Mouse (Mus musculus) CD4-positive, CD25-positive, alpha-beta regulatory T cell, adult 2 months (primary cell): ENCODE data around the gene Slc23a4.
A peak's percentile ranks its signal among the peaks of the same experiment; 100 is the strongest.

Experiments used
- DNase-seq: peaks from one replicate; pipeline ENCODE4 v3.0.0-alpha.2; 2012; ENCODE audit warnings: low read depth, low spot score

Gene Slc23a4

DNA sequence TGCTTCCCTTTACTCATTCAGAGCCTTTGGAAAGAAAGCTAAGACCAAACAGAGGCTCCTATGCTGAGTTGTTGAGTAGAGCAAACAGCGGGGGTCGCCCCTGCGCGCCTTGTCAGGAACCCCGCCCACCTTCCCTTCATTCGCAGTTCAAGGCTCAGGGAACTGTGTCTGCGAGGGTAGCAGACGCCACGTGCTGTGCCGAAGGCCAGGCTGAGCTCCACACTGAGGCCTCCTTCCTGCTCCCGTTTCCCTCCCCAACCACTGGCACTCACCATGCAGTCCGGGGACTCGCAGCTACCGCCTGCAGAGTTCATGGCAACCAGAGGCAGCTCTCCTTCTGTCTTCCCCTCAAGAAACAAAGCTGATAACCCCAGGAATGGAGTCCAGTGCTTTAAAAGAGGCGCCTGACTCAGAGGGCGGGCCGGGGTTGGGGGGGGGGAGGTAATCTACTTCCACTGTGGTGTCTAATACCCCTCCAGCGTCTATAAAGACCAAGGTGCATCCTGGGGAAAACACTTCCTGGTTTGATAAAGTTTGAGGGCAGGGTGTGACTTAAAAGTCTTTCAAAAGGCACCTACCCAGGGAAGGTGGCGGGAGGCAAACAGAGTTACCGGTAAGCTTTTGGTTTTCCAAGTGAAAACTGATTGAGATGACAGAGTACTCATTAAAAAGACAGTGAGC is at the start of gene Slc23a4:
Gene Slc23a4, minus strand, starts transcription at position 324 of the 681 bp plus-strand sequence.
- DNase-seq, result peak; percentile 45

DNA sequence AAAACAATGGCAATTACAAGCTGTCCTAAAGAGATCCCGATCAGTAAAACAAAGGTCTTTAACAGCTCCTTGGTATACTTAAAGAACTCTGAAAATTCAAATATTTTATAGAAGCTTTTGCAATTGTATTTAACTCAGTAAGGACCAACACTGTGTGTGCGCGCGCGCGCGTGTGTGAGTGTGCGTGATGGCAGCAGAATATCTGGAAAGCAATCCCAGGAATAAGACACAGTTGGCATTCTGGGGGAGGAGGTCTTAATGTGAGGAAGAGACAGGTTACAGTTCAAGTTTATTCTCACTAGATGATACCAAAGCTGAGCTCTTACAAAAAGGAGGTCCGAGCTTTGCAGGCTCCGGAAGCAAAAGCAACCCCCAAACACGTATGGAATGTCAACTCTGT is 45.1 kb upstream of the Slc23a4 start:
- no peak for DNase-seq

DNA sequence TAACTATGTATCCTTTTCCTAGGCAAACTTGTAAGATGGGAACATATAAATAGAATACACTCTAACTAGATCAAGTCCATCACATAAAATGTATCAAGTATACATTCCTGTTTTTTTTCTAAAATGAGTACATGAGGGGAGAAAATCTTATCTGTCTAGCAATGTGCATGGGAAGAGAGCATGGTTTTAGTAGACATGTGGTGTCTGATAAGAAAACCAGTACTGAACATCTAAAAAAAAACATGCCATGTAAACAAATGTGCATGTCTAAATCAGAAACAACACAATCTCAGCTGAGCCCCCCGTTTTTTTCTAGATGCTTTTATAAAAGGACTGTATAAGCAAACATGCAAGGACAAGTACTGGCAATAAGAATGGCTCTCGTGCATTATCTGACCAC is 44.5 kb upstream of the Slc23a4 start:
- no peak for DNase-seq

DNA sequence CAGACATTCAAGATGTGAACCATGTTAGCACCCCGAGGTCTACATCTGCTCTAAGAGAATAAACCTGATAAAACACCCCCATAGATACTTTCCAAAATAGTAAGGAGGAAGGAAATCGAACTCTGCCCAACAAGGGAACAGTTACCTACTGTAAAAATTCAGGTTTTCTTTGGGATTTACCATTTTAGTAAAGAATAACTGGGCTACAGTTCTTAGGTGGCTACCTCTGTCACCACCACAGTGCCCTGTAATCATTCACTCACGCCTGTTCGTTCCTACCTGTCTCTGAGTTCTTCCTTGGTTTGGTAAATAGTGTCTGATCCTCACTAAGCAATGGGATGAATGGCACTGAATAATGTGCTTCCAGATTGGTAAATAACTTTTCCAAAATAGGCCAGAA is 42.6 kb upstream of the Slc23a4 start:
- DNase-seq, result no peak

DNA sequence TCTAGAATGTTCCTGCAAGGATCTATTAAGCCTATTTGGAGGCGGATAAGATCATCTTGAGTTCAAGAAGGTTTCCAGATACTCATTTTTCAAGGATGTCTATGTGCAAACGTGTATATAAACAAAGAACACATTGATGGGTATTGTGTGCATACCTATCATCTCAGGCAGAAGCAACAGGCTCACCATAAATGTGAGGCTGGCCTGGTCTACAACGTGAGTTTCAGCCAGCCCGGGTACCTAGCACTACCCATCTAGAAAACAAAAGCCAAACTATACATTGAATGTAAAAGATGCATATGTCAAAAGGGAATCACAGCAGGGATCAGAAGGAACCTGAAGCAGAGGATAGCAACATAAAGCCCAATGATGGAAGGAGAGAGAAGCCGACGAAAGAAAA is 42.0 kb upstream of the Slc23a4 start:
- DNase-seq, result no peak

DNA sequence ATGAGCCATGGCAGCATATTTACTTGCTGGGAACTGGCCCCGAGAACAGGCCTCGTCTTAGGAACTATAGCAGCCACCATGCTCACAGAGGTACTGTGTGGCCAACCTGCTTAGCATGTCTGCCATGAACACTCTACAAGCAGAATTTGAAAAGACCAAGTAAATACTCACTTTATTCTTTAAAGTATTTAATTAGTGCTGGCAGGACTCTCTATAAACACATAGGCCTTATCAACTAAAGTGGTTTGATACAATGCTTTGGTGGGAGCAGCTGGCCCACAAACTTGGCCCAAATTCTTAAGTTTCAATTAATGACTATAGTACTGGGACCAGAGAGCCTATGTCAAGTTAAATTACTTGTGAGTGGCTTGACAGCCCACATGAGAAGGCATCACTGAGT is 39.8 kb upstream of the Slc23a4 start:
- no peak for DNase-seq

DNA sequence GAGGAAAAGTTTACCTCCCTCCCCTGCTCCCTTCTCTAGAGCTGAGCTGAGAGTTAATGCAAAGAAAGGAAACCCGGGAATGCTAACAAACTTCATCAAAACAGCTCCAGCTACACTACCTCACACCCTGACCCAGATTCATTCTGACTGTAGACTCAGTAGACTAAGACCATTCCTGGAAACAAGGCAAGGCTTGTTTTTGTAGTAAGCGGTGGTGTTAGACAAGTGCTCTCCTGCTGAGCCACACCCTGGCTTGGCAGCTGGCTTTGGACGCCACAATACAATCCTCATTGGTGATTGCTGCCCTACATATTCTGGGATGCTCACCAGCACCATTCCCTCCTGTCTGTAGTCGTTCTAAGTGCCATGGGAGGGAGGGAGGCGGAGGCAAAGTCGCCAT is 39.1 kb upstream of the Slc23a4 start:
- no peak for DNase-seq

DNA sequence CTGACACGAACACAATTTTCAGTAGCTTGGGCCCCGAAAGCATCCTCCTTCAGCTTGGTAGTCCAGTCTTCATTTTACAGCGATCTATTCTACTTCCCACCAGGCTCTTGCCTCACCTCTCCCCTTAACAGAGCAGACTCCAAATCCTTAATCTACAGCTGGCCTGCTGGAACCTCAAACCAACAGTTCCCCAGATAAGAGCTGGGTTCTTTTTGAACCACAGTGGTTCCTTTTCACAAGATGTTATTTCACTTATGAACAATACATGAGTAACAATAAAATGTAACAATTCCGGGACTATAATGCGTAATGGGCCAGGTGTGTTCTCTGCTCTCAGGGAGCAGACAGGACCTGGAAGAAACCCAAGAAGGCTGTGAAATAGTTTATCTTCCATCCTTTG is 28.4 kb upstream of the Slc23a4 start:
- DNase-seq, result no peak

DNA sequence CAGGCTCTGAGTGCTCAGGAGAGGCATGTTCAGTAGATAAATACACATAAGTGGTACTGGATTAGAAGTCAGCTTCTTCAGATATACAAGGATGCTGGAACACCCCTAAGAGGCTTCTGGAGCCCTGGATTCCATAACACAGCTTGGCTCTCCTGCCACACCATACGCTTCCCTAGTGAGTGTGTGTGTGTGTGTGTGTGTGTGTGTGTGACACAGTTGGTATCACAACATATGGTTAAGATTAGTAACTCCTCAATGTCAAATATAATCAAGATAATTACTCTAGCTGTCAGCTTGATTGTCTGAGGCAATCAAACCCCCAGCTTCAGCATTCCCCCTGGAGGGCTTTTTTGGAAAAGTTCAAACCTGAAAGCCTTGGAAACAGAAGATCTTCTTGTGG is 23.7 kb upstream of the Slc23a4 start:
- DNase-seq, result no peak

DNA sequence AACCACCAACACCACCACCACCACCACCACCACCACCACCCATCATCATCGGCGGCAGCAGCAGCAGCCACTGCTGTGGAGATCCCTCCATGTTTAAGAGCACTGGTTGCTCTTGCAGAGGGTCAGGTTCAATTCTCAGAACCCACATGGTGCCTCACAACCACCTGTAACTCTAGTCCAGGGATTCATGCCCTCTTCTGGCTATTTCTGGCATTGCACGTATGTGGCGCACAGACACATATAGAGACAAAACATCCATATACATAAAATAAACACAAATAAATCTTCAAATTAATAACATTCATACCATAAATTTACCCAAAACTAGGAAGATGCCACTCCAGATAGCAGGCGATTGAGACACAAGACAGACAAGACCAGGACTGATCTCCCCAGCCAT is 22.5 kb upstream of the Slc23a4 start:
- no peak for DNase-seq

DNA sequence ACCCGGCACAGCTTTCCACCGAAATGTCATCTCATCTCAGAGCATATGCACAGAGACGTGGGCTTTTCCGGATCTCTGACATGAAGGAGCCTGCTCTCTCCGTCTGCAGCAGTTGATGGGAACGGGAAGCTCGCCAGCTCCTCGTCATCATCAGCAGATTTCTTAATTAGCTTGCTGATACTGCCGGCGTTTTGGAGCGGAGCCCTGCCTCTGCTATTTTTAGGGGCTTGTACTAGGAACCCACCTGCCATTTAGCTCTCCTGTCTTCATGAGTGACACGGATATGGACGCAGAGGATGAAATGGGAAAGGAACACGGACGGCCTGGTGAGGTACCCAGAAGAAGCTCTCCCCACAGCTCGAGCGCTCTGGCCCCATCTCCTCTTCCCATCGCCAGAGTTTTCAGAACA is 14.1 kb upstream of the Slc23a4 start:
- no peak for DNase-seq

DNA sequence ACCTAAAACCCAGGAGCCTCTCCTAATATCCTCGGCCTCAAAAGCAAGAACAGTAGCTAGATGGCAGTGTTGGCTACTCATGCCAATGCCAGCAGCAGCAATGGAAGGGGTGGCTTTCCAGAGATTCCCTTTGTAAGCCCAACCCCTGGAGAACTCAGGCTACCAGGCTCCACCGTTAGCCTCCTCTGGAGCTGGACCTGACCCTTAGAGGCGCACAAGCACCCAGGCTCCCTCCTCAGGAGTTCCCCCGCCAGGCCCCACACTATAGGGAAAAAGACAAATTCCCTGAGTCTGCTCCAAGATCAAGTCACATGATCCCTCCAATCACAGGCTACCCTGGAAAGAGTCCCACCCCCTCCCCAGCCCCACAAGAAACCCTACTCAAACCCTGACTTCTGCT is 10.9 kb upstream of the Slc23a4 start:
- no peak for DNase-seq

DNA sequence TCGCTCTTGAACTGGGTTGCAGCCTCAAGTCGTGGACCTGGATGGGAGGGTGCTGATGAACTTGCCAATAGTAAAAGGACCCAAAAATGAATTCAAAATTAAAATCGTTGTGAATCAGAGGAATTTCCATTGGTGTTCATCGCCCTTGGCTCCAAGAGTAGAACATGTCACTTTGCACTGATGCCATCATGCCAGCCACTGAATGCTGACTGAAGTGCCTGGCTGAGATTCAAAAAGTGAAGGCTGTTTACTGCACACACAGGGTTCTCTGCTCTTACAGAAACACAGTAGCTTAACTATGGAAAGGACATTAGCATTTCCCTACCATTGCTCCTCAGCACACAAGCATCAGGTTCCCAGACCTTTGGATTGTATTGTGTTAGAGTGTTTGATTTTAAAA is 8.3 kb upstream of the Slc23a4 start:
- no peak for DNase-seq

DNA sequence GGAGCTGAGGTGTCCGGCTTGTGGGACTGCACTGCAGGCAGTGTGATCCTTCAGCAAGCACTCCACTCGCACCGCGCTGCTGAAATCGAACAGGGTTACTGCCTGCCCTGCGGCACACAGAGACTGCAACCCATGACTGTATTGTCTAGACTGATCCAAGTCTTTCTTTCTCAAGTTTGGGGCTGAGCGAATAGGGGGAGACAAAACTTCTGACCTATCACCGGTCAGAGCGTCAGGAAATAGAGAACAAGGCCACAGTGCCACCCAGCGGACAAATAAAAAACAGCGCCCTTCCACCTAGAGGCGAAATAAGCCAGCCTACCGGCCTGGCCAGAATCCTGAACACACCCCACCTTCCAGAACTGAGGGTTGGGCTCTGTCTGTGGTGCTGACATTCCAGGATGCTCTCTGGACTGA is 7.1 kb upstream of the Slc23a4 start:
- peak; percentile 89 for DNase-seq

DNA sequence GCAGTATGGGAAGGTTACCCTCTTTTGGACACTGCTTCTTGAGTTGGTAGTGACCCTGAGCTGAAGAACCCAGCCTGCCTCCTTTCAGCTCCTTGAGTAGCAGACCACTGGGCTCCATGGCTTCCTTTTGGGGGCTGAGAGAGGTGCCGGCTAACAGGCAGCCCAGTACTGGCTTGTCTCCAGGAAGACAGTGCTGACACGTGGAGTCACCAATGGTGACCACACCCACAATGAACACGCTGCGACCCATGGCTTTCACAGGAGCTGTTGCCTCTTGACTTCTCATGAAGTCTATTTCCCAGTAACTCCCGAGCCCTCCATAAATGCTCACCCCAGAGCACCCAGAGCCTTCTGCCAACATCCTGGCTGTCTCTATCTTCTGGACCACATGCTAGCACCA is 6.5 kb upstream of the Slc23a4 start:
- DNase-seq, result peak; percentile 38

DNA sequence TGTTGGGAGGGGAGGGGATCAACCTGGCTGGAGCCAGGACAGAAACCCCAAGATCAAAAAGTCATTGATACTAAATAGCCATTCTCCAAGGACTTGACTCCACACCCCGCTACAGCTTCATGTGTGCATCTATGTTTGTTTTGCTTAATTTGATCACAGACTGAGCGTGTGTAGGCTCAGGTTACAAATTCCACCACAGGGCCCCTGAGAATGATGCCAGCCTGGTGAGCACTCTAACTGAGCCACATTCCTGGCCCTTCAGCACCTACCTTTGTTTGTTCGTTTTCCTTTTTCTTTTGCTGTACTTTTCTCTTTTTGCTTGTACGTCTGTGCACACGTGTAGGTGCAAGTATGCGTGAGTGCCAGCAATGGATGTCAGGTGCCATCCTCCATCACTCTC is 1.1 kb upstream of the Slc23a4 start:
- no peak for DNase-seq

DNA sequence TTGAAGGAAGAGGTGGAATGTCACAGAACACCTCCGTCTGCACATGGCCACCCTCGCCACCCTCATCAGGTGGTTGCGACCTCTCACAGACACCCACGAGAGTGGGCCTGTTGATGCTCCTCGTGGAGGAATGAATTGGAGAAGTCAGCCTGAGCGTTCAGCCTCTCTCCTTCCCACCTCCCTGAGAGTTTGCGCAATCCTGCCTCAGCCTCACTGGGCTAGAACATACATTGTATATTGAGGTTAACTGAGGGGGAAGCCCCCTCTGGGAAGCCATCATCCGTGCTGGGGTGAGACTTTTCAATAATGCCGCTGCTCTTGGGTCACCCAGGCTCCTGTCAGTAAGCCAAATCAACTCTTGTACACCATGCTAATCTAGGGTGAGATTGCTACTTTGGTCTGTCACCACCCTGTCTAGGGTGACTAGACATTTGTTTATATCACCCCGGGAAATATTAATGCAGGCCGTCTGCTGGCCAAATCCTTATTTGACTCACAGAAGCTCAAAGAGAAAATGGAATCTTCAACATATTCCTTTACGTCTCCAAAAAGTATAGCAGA is 1.0 kb downstream of the Slc23a4 start:
- DNase-seq, result no peak

DNA sequence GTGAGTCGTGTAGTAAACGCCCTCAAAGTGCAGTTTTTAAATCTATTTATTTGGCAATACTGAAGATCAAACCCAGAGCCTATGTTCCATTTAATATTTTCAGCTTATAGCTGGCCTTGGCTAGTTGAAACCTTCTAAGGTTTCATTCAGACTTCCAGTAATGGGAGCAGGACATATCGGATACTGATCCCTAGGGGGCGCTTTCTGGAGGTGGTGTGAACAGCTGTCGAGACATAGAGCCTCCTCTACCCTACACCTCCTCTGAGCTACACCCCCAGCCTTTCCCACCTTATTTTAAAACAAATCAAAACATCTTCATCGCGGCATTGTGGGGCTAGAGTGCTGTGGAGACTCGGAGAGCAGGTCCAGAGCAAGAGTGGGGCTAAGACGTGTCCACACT is 7.5 kb downstream of the Slc23a4 start:
- DNase-seq, result no peak

DNA sequence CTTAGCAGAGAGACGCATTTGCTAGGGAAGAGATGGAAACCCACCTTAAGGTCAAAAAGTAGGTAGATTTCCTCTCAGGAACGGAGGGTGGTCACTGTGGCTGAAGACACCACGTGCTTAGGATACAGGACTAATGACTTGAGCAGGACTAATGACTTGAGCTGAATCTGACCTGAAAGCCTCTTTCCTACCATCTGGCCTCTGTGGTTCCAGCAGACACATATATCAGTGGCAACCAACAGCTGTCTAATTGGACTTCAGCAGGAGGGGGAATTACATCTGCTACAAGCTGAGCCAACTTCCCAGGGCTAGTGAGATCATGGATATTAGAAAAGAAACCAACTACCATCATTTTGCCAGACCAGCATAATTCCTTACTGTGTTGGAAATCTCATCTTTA is 8.9 kb downstream of the Slc23a4 start:
- no peak for DNase-seq

DNA sequence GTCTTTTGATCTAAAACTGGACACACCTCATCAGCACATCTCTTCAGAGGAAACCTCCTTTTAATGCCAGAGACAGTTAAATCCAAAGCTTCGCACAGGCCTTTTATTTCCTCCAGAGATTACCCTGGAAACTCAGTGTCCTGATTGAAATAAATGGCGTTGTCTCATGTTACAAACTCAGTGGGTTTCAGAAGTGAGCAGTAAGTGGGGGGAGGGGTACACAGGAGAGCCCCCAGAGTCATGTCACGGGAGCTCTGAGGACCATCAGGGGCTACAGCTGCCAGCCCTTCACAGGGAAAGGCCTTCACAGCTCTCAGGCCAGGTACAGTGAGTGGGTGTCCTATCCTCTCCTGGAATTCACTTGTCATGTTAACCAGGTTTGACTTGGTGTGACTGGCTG is 17.0 kb downstream of the Slc23a4 start:
- no peak for DNase-seq

DNA sequence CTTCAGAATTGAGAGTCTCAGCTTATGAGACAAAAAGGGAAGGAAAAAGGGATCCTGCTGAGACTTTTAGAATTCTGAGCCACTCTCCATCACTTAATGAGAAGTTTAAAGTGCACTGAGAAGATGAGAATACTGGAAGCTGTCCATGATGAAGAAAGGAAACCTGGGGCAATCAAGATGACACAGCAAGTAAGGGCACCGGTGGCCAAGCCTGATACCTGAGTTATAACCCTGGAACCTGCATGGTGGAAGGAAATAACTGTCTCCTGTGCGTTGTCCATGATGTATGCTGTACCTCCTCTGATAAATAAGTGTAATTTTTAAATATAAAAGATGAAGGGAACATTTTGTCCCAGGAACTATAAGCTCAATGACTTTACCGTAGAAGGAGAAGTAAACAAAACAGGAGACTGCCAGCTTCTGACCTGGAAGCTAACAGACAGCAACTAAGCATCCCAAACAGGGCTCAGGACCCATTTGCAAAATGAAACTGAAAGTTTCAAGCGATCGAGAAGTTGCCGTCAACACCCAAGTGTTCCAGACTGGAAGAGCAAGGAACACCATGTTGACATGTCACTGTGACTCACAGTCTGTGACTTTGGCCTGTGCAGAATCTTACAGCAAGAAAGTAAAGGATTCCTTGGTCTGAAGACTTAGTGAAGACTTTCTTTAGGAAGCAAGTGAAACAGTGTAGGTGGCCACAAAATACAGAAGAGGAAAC is 22.2 kb downstream of the Slc23a4 start:
- peak; percentile 28 for DNase-seq

DNA sequence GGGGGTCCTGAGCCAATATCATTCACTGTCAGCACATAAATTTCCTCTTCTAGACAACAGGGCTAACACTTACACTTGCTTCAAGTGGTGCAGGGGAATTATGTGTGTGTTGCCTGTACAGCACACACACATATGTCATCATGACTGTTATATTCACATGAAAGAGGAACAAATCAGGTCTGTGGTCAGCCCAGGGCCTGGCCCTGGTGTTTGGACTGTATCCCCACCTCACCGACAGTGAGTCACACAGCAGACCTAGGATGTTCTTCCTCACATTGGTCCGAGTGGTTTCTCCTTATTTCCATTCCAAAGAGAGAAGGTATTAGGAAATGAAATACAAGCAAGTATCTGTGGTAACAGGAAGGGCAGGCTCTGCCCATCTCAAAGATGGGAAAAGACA is 23.7 kb downstream of the Slc23a4 start:
- DNase-seq, result no peak

DNA sequence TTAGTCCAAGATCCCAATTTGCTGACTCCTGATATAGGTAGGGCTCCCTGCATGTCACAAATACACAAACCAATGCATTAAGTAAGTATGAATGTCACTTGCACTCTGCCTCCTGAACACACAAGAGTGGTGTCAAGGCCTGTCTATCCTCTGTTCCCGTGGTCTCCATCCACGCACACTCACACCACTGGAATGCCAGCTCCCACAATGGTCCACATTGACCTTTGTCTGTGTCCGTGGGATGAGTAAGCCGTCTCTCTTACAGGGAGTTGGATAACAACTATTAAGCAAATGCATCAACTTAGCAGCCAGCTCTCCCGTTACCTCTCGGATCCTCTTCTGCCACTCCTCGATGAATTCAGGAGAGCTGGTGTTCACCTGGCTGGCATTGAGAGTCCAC is 29.1 kb downstream of the Slc23a4 start:
- DNase-seq, result no peak
